Mouse (Mus musculus) midbrain, embryonic 16.5 days (tissue): Measurements from ENCODE around the gene Olfr305. TPM values are rescaled to one million over a fixed set of nuclear protein-coding genes. Genes with fewer than 3 reads are reported as not detected.

Experiments
- ATAC-seq: fragments of 200-750 bp; cut with Nextera tagmentation; 2 replicates; pipeline ENCODE4 v1.8.0; 2017; ENCODE audit warnings: moderate TSS enrichment
- H3K27ac ChIP-seq: fragments of 300-500 bp; sonication (generic); 2 replicates; pipeline ENCODE4 v1.5.1; 2014; ENCODE audit warnings: mild to moderate bottlenecking, low read length, mixed read lengths
- H3K27me3 ChIP-seq: fragments of 300-500 bp; sonication (generic); 2 replicates; pipeline ENCODE4 v1.6.1; 2014; ENCODE audit warnings: low read depth, low read length, mixed read lengths; ENCODE audit not compliant: control insufficient read depth, insufficient read depth
- H3K36me3 ChIP-seq: fragments of 300-500 bp; sonication (generic); 2 replicates; pipeline ENCODE4 v1.6.1; 2014; ENCODE audit warnings: mild to moderate bottlenecking, low read length, moderate library complexity, mixed read lengths; ENCODE audit not compliant: control insufficient read depth, insufficient read depth
- H3K4me1 ChIP-seq: fragments of 300-500 bp; sonication (generic); 2 replicates; pipeline ENCODE4 v1.6.1; 2014; ENCODE audit warnings: mild to moderate bottlenecking, low read length, mixed read lengths; ENCODE audit not compliant: control insufficient read depth, insufficient read depth
- H3K4me2 ChIP-seq: fragments of 300-500 bp; sonication (generic); 2 replicates; pipeline ENCODE4 v1.6.1; 2014; ENCODE audit warnings: mild to moderate bottlenecking, low read length, mixed read lengths
- H3K4me3 ChIP-seq: fragments of 300-500 bp; sonication (generic); 2 replicates; pipeline ENCODE4 v1.5.1; 2014; ENCODE audit warnings: low read depth, mild to moderate bottlenecking, low read length, moderate library complexity, mixed read lengths
- H3K9ac ChIP-seq: fragments of 300-500 bp; sonication (generic); 2 replicates; pipeline ENCODE4 v1.6.1; 2014; ENCODE audit warnings: low read depth, low read length, mixed read lengths
- H3K9me3 ChIP-seq: fragments of 300-500 bp; sonication (generic); replicated peaks from 2 replicates; pipeline ENCODE4 v1.6.1; 2014; ENCODE audit warnings: mild to moderate bottlenecking, low read length, mixed read lengths; ENCODE audit not compliant: control insufficient read depth, poor library complexity, severe bottlenecking
- WGBS: fragments of 180-500 bp; shearing (Covaris S2); extraction: QIAGEN DNeasy Blood & Tissue Kit; methylation state at CpG from one replicate; pipeline ENCODE4 v1.1.7; 2014; 5-methylcytosine and 5-hydroxymethylcytosine counted together
- polyA plus RNA-seq: library from polyadenylated mRNA; unstranded; fragments of >200 nt; fragmentation: Nextera tagmentation; extraction: Ambion mirVana; gene quantifications from 2 replicates; pipeline ENCODE4 v1.2.1, GENCODE M21; 2015

The Olfr305 gene
- polyA plus RNA-seq, 1 experiment from 2014 or later: not detected

- no peaks in the 10 kb centered on the region for H3K27me3 ChIP-seq
- H3K9me3 ChIP-seq: no peaks in the 10 kb centered on the region
- no peak within 1 kb of the TSS for H3K27ac ChIP-seq
- H3K4me1 ChIP-seq: no peaks in the 10 kb centered on the region
- H3K36me3 ChIP-seq: no peaks in the 10 kb centered on the region
- H3K4me3 ChIP-seq: no peak within 1 kb of the TSS
- no peak for ATAC-seq
- H3K4me2 ChIP-seq: no peak within 1 kb of the TSS
- H3K9ac ChIP-seq: no peak within 1 kb of the TSS
Observed at GRCm38 (mm10) chr7:86325530-86325929, 41.2 kb downstream of the Olfr305 start, which contains the start of gene Olfr308. Olfr308 (minus strand) TSS chr7:86325630.

GRCm38 (mm10) chr7:86321323-86321722, 45.4 kb downstream of the Olfr305 start:
- WGBS: 98% methylated on average over 2 of the region's 2 CpGs
- Histone ChIP-seq H3K9me3 (no peaks in the 10 kb centered on the region), H3K27ac (no peak overlapping the region), H3K36me3 (no peaks in the 10 kb centered on the region), H3K9ac (no peak overlapping the region), H3K4me1 (no peaks in the 10 kb centered on the region), H3K4me2 (no peak overlapping the region), H3K27me3 (no peaks in the 10 kb centered on the region), H3K4me3 (no peak overlapping the region)
- no peak for ATAC-seq

GRCm38 (mm10) chr7:86313608-86314007, 53.1 kb downstream of the Olfr305 start, which contains the start of gene Olfr309:
Olfr309 (minus strand) TSS chr7:86313708.
- Histone ChIP-seq H3K4me3 (no peak within 1 kb of the TSS), H3K9ac (no peak within 1 kb of the TSS), H3K27ac (no peak within 1 kb of the TSS), H3K4me2 (no peak within 1 kb of the TSS), H3K9me3 (no peaks in the 10 kb centered on the region), H3K36me3 (no peaks in the 10 kb centered on the region), H3K27me3 (no peaks in the 10 kb centered on the region), H3K4me1 (no peaks in the 10 kb centered on the region)
- 71% methylated on average over 2 of the region's 2 CpGs for WGBS
- no peak for ATAC-seq

Other genes starting within 250 kb of the Olfr305 start
- not detected in 2 replicates for gene Vmn2r75, start 195.2 kb downstream of the Olfr305 start, polyA plus RNA-seq
- not detected in 2 replicates for gene Vmn2r76, start 120.6 kb downstream of the Olfr305 start, polyA plus RNA-seq
- not detected in 2 replicates for gene Olfr310, start 89.8 kb downstream of the Olfr305 start, polyA plus RNA-seq
- not detected in 2 replicates for gene Olfr309, start 53.2 kb downstream of the Olfr305 start, polyA plus RNA-seq
- not detected in 2 replicates for gene Olfr308, start 41.3 kb downstream of the Olfr305 start, polyA plus RNA-seq
- not detected in 2 replicates for gene Olfr307, start 29.3 kb downstream of the Olfr305 start, polyA plus RNA-seq
- not detected in 2 replicates for gene Olfr304, start 19.7 kb upstream of the Olfr305 start, polyA plus RNA-seq
- gene Olfr303, start 30.9 kb upstream of the Olfr305 start, polyA plus RNA-seq: not detected in 2 replicates
- not detected in 2 replicates for gene Olfr301, start 36.9 kb upstream of the Olfr305 start, polyA plus RNA-seq
- not detected in 2 replicates for gene Olfr299, start 93.0 kb upstream of the Olfr305 start, polyA plus RNA-seq
- not detected in 2 replicates for gene Olfr298, start 125.6 kb upstream of the Olfr305 start, polyA plus RNA-seq
- gene Olfr297, start 153.0 kb upstream of the Olfr305 start, polyA plus RNA-seq: not detected in 2 replicates
- not detected in 2 replicates for gene Olfr295, start 216.9 kb upstream of the Olfr305 start, polyA plus RNA-seq
- not detected in 2 replicates for gene Olfr294, start 249.7 kb upstream of the Olfr305 start, polyA plus RNA-seq